Mouse (Mus musculus) liver (tissue): Measurements from ENCODE around the gene Flt1.
"Not testable (repeated sequence)": the region's sequence is repeated elsewhere in the genome, so short reads cannot be mapped to it uniquely, and the experiment has no call there.

ENCODE experiments used
- DNase-seq: peaks from one replicate; pipeline ENCODE4 v3.0.0-alpha.2; 2020; ENCODE audit warnings: mixed read lengths

Flt1 gene

GRCm38 (mm10) chr5:147601460-147602360 lies 124.1 kb downstream of the Flt1 start:
- DNase-seq: no peak

DNA sequence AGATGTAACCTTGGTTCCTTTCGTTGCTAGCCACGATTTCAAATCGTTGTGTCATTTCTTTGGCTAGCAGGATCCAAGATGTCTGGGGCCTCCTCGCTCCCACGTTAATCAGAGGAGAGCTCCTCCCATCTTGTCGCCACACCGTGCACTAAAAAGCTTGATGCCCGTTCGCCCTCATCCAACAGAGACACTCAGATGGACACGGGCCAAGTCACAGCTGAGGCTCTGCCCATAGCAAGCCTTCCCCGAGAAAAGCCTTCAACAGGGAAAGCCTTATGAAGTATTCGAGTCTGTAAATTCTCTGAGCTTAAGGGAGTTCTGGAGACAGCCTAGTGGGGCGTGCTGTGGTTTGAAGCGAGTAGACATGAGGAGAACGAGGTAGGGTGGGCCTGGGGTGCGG lies 128.0 kb downstream of the Flt1 start:
- no peak for DNase-seq

GRCm38 (mm10) chr5:147589814-147590213 lies 136.0 kb downstream of the Flt1 start:
- DNase-seq: peak; percentile 29

DNA sequence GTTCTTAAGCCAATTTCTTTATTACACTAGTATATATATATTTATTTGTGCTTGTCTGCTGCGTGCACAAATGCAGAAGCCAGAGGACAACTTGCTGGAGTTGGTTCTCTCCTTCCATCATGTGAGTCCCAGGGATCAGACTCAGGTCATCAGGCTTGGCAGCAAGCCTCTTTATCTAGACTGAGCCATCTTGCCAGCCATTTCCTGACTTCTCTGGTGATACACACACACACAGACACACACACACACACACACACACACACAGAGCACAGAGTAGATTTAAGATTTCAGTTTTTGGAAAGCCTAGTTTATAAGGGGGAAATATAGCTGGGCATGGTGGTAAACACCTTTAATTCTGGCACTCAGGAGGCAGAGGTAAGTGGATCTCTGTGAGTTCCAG lies 140.7 kb downstream of the Flt1 start:
- no peak for DNase-seq

- DNase-seq: no peak
Observed at GRCm38 (mm10) chr5:147584648-147585047, 141.2 kb downstream of the Flt1 start.

- DNase-seq: peak; percentile 81
Observed at GRCm38 (mm10) chr5:147583702-147584298, 142.0 kb downstream of the Flt1 start.

DNA sequence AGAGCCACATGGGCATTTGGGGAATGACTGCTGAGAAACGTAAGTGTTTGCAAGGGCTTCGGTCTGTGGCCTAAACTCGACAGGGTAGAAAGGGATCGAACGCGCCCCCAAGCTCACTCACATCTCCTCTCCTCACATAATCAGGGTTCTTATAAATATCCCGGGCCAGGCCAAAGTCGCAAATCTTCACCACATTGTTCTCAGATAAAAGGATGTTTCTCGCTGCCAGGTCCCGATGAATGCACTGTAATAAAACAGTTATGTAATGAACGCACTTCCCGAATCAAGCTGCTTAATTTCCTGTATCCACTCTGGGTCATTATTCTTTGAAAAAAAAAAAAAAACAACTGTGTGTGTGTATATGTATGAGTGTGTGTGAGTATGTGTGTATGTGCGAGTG lies 145.6 kb downstream of the Flt1 start:
- DNase-seq: no peak

DNA sequence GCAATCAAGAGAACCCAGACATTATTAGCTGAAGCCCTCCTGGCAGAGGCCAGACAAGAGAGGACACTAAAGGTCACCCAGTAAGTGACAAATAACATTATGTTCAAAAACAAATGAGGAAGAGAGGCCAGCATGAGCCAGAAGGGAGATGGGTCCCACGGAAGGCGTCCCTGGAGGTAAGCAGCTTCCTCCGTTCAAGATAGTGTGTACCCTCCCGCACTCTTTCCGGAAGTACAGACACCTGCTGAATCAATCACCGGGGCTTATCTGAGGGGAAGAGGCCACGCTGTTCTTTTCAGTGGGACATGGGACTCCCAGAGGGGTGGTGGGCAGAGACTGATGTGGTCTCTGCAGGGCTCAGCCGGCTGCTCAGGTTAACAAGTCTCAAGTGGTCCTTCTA lies 146.1 kb downstream of the Flt1 start:
- DNase-seq: no peak

DNA sequence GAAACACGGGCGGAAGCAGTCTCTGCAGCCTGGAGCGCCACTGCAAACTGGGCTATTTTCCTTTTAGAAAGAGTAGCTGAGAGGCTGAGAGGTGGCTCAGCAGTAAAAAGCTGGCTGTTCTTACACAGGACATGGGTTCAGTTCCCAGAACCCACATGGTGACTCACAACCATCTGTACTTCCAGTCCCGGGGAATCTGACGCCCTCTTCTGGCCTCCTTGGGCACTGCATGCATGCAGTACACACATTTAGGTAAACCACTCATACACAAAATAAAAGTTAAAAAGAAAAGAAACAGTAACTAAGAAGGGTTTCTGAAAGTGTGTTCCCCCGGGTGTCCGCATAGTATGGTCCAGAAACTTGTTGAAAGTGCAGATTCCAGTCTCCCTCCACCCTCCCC lies 146.7 kb downstream of the Flt1 start:
- DNase-seq: no peak

GRCm38 (mm10) chr5:147577003-147577402 lies 148.8 kb downstream of the Flt1 start:
- no peak for DNase-seq

DNA sequence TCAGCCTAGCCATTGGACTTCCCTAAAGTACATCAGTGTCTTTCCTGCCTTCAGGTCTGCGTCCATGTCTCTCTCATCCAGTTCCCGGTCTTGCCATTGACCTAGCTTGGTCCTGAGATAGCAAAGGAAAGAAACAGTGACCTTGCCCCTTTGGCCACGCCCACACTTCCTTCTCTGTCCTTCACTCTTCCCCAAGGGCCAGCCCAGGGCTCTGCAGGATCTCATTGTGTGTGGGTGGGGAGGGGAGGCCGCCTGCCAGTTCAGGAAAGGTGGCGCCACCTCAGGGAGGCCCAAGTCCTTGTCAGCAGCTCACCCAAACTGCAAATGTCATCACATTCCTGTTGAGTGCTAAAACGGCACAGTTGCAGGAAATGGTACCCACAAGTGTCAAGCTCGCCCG lies 151.3 kb downstream of the Flt1 start:
- peak; percentile 61 for DNase-seq

DNA sequence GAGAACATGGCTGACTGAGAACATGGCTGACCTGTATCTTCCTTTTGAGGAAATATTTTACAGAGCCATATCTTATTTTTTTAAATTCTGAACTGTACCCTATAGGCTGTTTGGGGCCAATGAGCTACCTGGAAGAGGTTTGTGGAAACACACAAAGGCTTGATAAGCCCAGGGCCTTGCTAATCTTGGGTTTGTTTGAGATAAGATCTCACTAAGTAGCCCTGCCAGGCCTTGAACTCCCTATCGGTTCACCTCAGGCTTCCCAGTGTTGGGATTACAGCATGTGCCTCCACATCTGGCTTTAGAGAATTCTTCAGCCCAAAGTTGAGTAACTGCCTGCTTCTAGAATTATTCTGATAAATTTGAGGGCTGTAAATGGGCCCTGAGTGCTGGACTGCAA lies 152.3 kb downstream of the Flt1 start:
- DNase-seq: no peak

GRCm38 (mm10) chr5:147572695-147573094 lies 153.1 kb downstream of the Flt1 start:
- DNase-seq: no peak

- no peak for DNase-seq
Observed at GRCm38 (mm10) chr5:147566335-147566734, 159.5 kb downstream of the Flt1 start.

DNA sequence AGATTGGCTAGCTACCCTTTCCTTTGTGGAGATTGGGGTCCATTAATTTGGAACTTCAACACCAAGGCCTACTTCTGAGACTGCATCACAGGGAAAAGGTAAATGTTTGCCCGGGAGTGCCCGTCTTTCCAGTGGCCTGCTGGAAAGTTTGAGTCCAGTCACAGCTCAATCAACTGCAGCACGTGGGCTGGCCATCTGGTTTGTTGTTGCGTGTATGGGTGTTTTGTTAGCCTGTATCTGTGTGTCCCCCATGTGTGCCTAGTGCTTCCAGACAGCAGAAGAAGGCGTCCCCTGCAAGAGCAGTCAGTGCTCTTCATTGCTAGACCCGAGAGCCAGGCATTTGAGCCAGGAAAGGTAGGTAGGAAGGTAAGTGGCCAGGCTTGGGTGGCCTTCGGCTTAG lies 160.4 kb downstream of the Flt1 start:
- DNase-seq: no peak

DNA sequence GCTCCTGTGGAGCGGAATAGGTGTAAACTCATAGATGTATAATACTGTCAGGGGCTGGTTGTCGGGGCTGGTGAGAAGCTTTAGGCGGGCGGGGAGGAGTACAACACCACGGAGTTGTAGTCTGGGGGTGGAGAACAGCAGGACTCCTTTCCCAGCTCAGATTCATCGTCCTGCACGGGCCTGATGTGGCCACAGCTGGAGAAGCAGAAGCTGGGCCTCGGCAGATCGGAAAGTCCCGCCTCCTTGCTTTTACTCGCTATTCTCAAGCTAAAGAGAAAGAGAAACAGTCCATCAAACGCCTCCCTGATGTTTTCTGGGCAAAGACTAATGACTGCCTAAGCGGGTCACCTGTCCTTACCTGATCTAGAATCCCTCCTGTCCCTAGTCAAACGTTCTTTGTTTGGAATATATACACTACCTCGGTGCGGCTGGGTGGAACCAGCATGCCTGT lies 161.6 kb downstream of the Flt1 start:
- no peak for DNase-seq

DNA sequence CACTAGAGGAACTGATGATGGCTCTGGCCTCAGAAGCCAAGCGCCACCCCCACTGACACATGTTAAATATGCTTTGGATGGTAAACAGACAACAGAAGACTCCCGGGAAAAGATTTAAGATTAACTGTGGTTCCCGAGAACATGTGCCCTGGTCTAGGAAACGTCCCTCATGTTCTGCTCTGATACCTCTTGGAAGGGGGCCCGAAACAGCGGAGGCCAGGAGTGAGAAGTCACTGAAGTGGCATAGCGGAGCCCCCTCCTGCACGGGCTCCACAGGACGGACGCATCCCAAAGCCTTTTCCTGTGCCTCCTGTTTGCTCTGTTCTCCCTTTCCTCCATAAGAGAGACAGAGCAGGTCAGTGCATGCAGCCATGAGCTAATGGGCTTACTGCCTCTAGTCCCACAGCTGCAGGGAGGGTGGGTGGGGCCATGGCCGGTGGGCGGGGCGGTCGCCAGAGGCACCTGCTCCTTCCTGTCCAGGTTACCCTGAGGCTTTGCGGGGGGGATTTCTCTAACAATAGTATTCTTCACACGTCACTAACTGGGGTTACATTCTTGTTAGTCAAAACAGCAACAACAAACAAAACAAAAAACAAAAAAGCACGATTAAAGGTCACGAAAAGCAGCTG lies 162.2 kb downstream of the Flt1 start:
- no peak for DNase-seq

DNA sequence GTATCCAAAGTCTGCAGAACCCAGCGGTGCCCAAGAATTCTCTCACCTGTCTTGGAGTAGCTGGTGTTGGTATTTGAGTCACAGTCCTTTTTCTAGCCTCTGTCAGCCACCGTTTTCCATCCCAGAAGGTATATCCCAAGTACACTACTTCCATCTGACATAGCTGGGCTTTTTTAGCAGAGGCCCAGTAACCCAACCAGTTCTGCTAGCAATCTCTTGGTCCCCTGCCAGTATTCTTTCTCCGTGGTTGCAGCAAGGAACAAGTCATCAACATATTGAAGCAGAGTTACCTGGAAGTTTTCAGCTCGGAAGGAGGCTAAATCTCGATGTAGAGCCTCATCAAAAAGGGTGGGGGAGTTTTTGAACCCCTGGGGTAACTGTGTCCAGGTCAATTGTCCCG lies 168.2 kb downstream of the Flt1 start:
- DNase-seq: not testable (repeated sequence)

DNA sequence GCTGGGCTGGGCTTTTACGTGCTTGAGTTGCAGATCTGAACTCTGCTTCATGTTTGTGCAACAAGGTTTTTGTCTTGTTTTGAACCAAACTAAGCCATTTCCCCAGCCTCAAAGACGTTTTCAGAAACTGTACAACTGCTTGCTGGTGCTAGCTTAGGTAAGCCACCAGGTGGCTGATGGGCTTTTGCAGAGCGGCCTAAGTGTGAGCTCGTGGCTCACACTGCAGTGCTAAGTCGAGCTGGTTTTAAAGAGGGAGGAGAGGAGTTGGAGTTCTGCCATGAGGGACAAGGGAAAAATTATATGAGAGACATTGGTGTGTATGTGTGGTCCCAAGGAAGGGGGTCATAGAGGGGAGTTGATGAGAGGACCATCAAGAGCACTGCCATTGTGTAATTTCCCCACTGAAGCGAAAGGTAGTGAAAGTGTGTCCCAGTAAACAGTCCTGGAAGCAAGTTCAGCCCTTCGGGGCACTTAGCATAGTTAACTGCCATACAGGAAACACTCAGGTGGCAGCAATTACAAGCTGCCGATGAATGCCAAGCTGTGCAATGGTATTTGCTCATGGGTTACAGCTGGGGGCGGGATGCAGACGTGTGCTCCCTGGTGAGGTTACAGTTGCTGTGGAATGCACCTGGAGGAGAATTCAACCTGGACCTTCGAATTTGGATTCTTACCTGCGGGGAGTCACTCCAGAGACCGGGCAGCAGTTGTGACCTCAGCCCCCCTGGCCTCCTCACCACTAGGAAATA lies 173.8 kb downstream of the Flt1 start:
- DNase-seq: no peak

- DNase-seq: no peak
Observed at GRCm38 (mm10) chr5:147549016-147549755, 176.6 kb downstream of the Flt1 start.

GRCm38 (mm10) chr5:147545731-147546241 lies 180.0 kb downstream of the Flt1 start:
- DNase-seq: peak; percentile 30

DNA sequence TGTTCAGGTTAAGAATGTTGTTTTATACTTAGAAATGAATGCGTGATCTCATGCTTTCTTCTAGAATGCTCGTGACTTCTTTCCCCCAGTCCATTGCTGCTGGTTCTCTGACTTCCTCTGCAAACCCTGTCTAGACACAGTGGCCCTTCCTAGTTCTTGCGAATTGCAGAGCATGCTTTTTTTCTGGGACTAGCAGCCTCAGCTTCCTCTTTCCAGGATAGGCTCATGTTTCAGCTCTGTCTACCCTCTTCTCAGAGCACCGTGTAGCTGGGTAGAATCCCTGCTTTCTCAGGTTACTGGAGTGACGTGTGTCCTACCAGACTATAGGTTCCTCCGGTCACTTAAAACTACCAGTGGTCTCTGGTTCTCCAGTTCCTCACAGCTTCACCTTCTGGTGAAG lies 183.5 kb downstream of the Flt1 start:
- DNase-seq: no peak
